Mouse (Mus musculus) mouse trophoblast stem cell (cell line): ENCODE measurements around the gene Eif4e1b.

Experiments
- in situ Hi-C, 2 experiments: fragments of 300-500 bp; cut with MseI, MboI; formaldehyde crosslinking; loops; 2 replicates in 1 of 2; 3 replicates in 1 of 2; pipeline ENCODE4 v1.15.1; 2025

The Eif4e1b gene

GRCm38 (mm10) chr13:54783698-54784097 lies at the start of gene Eif4e1b:
TSS of gene Eif4e1b (plus strand) at chr13:54783998.
- in situ Hi-C loops: no loop called here

GRCm38 (mm10) chr13:54736931-54737330 lies 46.9 kb upstream of the Eif4e1b start:
- in situ Hi-C loops: no loop called here

- in situ Hi-C loops: no loop called here
Observed at GRCm38 (mm10) chr13:54737488-54738212, 46.1 kb upstream of the Eif4e1b start.

- in situ Hi-C loops: no loop called here
Observed at GRCm38 (mm10) chr13:54738213-54738601, 45.6 kb upstream of the Eif4e1b start.

GRCm38 (mm10) chr13:54746110-54746509 lies 37.7 kb upstream of the Eif4e1b start:
- in situ Hi-C loops: no loop called here

GRCm38 (mm10) chr13:54746896-54747295 lies 36.9 kb upstream of the Eif4e1b start:
- in situ Hi-C loops: no loop called here

GRCm38 (mm10) chr13:54748190-54748589 lies 35.6 kb upstream of the Eif4e1b start:
- in situ Hi-C loops: no loop called here

GRCm38 (mm10) chr13:54748721-54749060 lies 35.1 kb upstream of the Eif4e1b start:
- in situ Hi-C loops: no loop called here

GRCm38 (mm10) chr13:54749061-54749863 lies 34.5 kb upstream of the Eif4e1b start:
- in situ Hi-C loops: no loop called here

GRCm38 (mm10) chr13:54749864-54750411 lies 33.9 kb upstream of the Eif4e1b start, which contains the start of gene Gprin1:
TSS of gene Gprin1 (minus strand) at chr13:54749874.
- in situ Hi-C loops: no loop called here

GRCm38 (mm10) chr13:54750699-54751098 lies 33.1 kb upstream of the Eif4e1b start:
- in situ Hi-C loops: no loop called here

GRCm38 (mm10) chr13:54752656-54753055 lies 31.1 kb upstream of the Eif4e1b start:
- in situ Hi-C loops: no loop called here

- in situ Hi-C loops: no loop called here
Observed at GRCm38 (mm10) chr13:54753733-54754132, 30.1 kb upstream of the Eif4e1b start.

GRCm38 (mm10) chr13:54754169-54755080 lies 29.4 kb upstream of the Eif4e1b start:
- in situ Hi-C loops: no loop called here

GRCm38 (mm10) chr13:54755201-54755830 lies 28.5 kb upstream of the Eif4e1b start:
- in situ Hi-C loops: no loop called here

- in situ Hi-C loops: no loop called here
Observed at GRCm38 (mm10) chr13:54756156-54756712, 27.6 kb upstream of the Eif4e1b start.

- in situ Hi-C loops: no loop called here
Observed at GRCm38 (mm10) chr13:54757093-54757830, 26.5 kb upstream of the Eif4e1b start.

- in situ Hi-C loops: no loop called here
Observed at GRCm38 (mm10) chr13:54758045-54758755, 25.6 kb upstream of the Eif4e1b start.

- in situ Hi-C loops: no loop called here
Observed at GRCm38 (mm10) chr13:54758756-54759470, 24.9 kb upstream of the Eif4e1b start.
